Mouse (Mus musculus) testis, adult 2 months (tissue): ENCODE results near the gene Nup107.

Experiments used
- CTCF ChIP-seq: fragments of 200-500 bp; IDR thresholded peaks from 2 replicates; pipeline ENCODE4 v1.5.1; 2012; ENCODE audit warnings: low read depth, mild to moderate bottlenecking, inconsistent platforms, low read length, moderate library complexity; ENCODE audit not compliant: control insufficient read depth, insufficient read depth, insufficient replicate concordance
- POLR2A ChIP-seq: fragments of 200-500 bp; IDR thresholded peaks from 2 replicates; pipeline ENCODE4 v1.6.1; 2012; ENCODE audit warnings: low read depth, mild to moderate bottlenecking, inconsistent platforms, low read length, moderate library complexity; ENCODE audit not compliant: control insufficient read depth

GRCm38 (mm10) chr10:117781021-117781725 is 11.3 kb downstream of the Nup107 start:
- TF ChIP-seq CTCF: no peak
- no peak for TF ChIP-seq POLR2A
